Mouse (Mus musculus) heart, embryonic 13.5 days (tissue): Measurements from ENCODE around the gene Fam207a. TPM values are rescaled to one million over a fixed set of nuclear protein-coding genes. Genes with fewer than 3 reads are reported as not detected.

Source experiments
- ATAC-seq: fragments of 200-750 bp; cut with Nextera tagmentation; 2 replicates; pipeline ENCODE4 v1.8.0; 2017; ENCODE audit warnings: moderate TSS enrichment; ENCODE audit not compliant: insufficient number of reproducible peaks, low FRiP score, low TSS enrichment; ENCODE audit errors: extremely low read depth
- H3K27ac ChIP-seq: fragments of 300-500 bp; sonication (generic); replicated peaks from 2 replicates; pipeline ENCODE4 v1.5.1; 2015; ENCODE audit warnings: moderate library complexity, mild to moderate bottlenecking, inconsistent platforms
- H3K27me3 ChIP-seq: fragments of 300-500 bp; sonication (generic); replicated peaks from 2 replicates; pipeline ENCODE4 v1.6.1; 2015; ENCODE audit warnings: mild to moderate bottlenecking, inconsistent platforms
- H3K36me3 ChIP-seq: fragments of 300-500 bp; sonication (generic); 2 replicates; pipeline ENCODE4 v1.6.1; 2015; ENCODE audit warnings: mild to moderate bottlenecking, inconsistent platforms
- H3K4me1 ChIP-seq: fragments of 300-500 bp; sonication (generic); 2 replicates; pipeline ENCODE4 v1.6.1; 2015; ENCODE audit warnings: inconsistent platforms
- H3K4me2 ChIP-seq: fragments of 300-500 bp; sonication (generic); 2 replicates; pipeline ENCODE4 v1.6.1; 2015; ENCODE audit warnings: inconsistent platforms, mild to moderate bottlenecking, moderate library complexity
- H3K4me3 ChIP-seq: fragments of 300-500 bp; sonication (generic); 2 replicates; pipeline ENCODE4 v1.5.1; 2015; ENCODE audit warnings: moderate library complexity, mild to moderate bottlenecking, inconsistent platforms
- H3K9ac ChIP-seq: fragments of 300-500 bp; sonication (generic); 2 replicates; pipeline ENCODE4 v1.6.1; 2015; ENCODE audit warnings: inconsistent platforms, mild to moderate bottlenecking, moderate library complexity
- H3K9me3 ChIP-seq: fragments of 300-500 bp; sonication (generic); 2 replicates; pipeline ENCODE4 v1.6.1; 2016; ENCODE audit warnings: inconsistent platforms
- WGBS: fragments of 180-500 bp; shearing (Covaris S2); methylation state at CpG from one replicate; pipeline ENCODE4 v1.1.7; 2015; ENCODE audit warnings: mixed read lengths; 5-methylcytosine and 5-hydroxymethylcytosine counted together
- polyA plus RNA-seq: library from polyadenylated mRNA; unstranded; fragments of >200 nt; fragmentation: Nextera tagmentation; extraction: Ambion mirVana; gene quantifications from 2 replicates; pipeline ENCODE4 v1.2.1, GENCODE M21; 2015

The Fam207a gene
- polyA plus RNA-seq, 1 experiment from 2014 or later, result 24.0 TPM

DNA sequence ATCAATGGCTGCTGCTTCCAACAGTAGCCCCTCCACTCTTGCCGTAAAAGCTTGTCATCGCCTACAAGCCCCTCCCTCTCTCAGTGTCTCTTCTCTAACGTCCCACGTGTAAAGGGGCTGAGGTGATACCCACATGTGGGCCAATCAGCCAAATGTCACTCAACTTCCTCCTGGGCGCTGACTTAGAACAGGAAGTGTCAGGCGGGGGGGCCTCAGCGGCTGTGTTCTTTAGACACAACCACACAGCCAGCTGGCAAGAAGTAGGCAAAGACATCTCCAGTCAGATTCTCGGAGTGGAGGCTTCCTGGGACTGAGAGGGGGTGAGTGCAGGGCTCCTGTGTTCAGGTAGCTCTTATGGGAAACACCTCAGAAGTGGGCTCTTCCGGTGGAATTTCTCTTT, 14.6 kb upstream of the Fam207a start, which contains the start of gene Itgb2:
Gene Itgb2, plus strand, starts transcription at position 113 of the 400 bp plus-strand sequence.
- H3K4me2 ChIP-seq, result no peak within 1 kb of the TSS
- H3K27ac ChIP-seq, result peak within 1 kb of the TSS; percentile 34; the same call in 1 of the 2 replicates

DNA sequence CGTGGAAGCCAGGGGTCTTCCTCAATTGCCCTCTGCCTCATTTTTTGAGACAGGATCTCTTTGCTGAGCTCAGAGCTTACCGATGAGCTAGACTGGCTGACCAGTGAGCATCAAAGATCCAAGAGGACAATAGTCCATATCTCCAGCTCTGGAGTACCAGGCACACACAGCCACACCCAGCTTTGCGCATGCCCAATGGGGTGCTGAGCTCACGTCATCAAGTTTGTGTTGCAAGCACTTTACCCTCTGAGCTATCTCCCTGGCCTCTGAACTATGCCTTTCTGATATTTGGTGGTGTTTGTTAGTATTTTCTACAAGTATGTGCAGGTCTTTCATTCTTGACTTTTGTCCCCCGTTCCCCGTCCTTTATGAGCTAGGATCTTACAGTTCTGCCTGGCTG, 13.0 kb upstream of the Fam207a start:
- no peak overlapping the region for H3K4me2 ChIP-seq
- no peak overlapping the region for H3K27ac ChIP-seq
- H3K27me3 ChIP-seq, result 0 out of 2 replicates have a peak, but pooled peaks cover 3% of the 10 kb centered on the region
- peaks cover 23% of the 10 kb centered on the region for H3K4me1 ChIP-seq
- H3K9me3 ChIP-seq, result no peaks in the 10 kb centered on the region
- 72% methylated on average over 6 of the region's 6 CpGs for WGBS
- ATAC-seq, result no peak
- H3K36me3 ChIP-seq, result no peaks in the 10 kb centered on the region
- no peak overlapping the region for H3K9ac ChIP-seq
- no peak overlapping the region for H3K4me3 ChIP-seq

More for the DNA sequence above, 14.6 kb upstream of the Fam207a start, which contains the start of gene Itgb2:
- 43% methylated on average over 9 of the region's 9 CpGs for WGBS
- Histone ChIP-seq H3K36me3 (no peaks in the 10 kb centered on the region), H3K27me3 (no peaks in the 10 kb centered on the region), H3K4me1 (peaks cover 22% of the 10 kb centered on the region), H3K9me3 (no peaks in the 10 kb centered on the region), H3K9ac (no peak within 1 kb of the TSS), H3K4me3 (no peak within 1 kb of the TSS)
- ATAC-seq, result no peak

DNA sequence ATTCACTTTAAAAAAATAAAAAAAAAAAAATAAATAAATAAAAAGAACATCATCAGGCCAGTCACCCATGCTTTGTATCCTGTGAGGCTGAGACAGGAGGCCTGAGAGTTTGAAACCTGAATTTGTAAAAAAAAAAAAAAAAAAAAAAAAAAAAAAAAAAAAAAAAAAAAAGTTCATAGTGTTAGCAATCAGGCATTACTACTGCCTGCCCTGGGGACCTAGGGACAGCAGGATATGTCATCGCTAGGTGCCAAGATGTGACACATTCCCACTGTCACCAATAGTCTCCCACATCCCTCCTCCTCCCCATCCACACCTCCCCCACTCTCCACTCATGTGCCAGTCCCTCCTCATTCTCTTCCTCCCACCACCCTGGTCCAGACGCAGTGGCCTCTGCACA, 10.9 kb upstream of the Fam207a start:
- Histone ChIP-seq H3K36me3 (no peaks in the 10 kb centered on the region), H3K4me3 (no peak overlapping the region), H3K4me2 (no peak overlapping the region), H3K9ac (no peak overlapping the region), H3K4me1 (peaks cover 30% of the 10 kb centered on the region), H3K27ac (no peak overlapping the region), H3K27me3 (peaks cover 10% of the 10 kb centered on the region; the same call in 1 of the 2 replicates), H3K9me3 (no peaks in the 10 kb centered on the region)
- 52% methylated on average over 2 of the region's 2 CpGs for WGBS
- no peak for ATAC-seq

DNA sequence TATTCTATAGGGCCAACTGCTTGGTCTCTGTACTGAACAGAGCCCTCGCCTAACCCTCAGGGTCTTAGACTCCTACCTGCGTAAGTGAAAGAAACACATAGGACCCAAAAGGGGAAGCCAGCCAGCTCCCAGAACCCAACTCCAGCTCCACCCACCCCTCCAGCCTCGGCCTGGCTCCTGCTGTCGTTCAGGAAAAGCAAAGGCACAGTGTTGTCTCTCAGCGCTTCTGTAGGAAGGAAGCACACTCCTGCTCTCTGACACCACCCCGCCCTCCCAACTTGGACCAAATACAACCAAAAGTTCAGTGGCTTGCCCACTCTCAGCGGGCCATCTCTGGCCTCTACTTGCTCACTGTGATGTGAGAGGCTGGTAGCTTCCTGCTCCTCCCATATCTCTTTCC, 7.7 kb upstream of the Fam207a start:
- H3K9me3 ChIP-seq, result no peaks in the 10 kb centered on the region
- 65% methylated on average over 7 of the region's 7 CpGs for WGBS

DNA sequence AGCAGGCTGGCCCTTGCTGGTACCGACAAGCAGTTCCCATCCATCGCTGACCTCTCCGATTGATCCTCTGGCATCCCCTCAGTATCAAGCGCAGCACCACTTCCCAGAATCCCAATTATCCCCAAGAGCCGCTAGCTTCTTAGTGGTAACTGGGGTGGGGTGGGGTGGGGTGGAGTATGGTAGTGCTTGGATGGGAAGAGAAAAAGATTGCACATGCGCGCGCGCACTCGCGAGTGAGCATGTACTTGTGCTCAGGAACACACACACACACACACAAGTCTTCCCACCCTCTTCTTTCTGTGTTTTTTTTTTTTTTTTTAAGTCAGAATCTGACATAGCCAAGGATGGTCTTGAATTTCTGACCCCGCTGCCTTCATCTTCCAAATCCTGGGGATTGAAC, 7.2 kb upstream of the Fam207a start:
- WGBS, result 54% methylated on average over 12 of the region's 12 CpGs
- Histone ChIP-seq H3K9me3 (no peaks in the 10 kb centered on the region), H3K4me2 (peak overlapping the region; percentile 68)

More for the DNA sequence above, 7.7 kb upstream of the Fam207a start:
- H3K9ac ChIP-seq, result no peak overlapping the region
- H3K4me3 ChIP-seq, result no peak overlapping the region
- no peaks in the 10 kb centered on the region for H3K36me3 ChIP-seq
- H3K27me3 ChIP-seq, result peaks cover 10% of the 10 kb centered on the region; the same call in 1 of the 2 replicates
- no peak overlapping the region for H3K4me2 ChIP-seq
- peaks cover 14% of the 10 kb centered on the region for H3K4me1 ChIP-seq
- no peak for ATAC-seq
- no peak overlapping the region for H3K27ac ChIP-seq

DNA sequence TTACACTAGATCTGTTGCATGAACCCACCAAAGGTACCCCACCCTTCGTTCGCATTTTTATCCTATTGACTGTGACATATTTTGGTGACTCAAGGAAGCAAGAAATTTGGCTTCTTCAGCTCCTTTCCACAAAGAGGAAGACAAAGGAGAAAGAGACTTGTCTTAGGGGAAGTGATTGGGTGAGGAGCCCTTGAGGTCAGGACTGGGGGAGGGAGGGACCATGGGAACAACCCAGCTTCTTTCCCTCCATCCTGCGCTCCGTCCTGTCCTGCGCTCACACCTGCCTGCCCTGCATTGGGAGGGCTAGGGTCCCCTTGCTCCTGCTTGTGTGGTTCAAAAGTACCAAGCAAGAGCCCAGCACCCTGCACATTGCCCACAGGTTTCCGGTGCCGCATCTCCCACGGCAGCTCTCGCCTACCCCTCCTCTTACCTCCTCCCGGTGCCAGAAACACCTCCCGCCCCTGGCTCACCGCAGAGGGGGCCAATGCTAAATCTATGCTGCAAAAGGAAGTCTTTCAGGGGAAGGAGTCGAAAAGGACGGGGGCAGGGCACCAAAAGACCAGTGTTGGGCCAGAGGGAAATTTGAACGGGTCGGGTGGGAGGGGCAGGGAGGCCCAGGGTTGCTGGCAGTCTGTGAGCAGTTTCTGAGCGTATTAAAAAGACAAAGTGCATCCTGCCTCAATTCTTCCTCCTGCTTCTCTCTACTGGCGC, 6.6 kb upstream of the Fam207a start:
- Histone ChIP-seq H3K27ac (no peak overlapping the region), H3K4me1 (peaks cover 14% of the 10 kb centered on the region), H3K36me3 (no peaks in the 10 kb centered on the region), H3K4me3 (peak overlapping the region; percentile 38), H3K27me3 (peaks cover 10% of the 10 kb centered on the region; the same call in 1 of the 2 replicates), H3K4me2 (peak overlapping the region; percentile 68), H3K9me3 (no peaks in the 10 kb centered on the region), H3K9ac (peak overlapping the region; percentile 48)
- ATAC-seq, result no peak
- 17% methylated on average over 18 of the region's 18 CpGs for WGBS

More for the DNA sequence above, 7.2 kb upstream of the Fam207a start:
- H3K4me3 ChIP-seq, result peak overlapping the region; percentile 38
- no peak for ATAC-seq
- no peak overlapping the region for H3K27ac ChIP-seq
- peaks cover 14% of the 10 kb centered on the region for H3K4me1 ChIP-seq
- no peaks in the 10 kb centered on the region for H3K36me3 ChIP-seq
- peaks cover 10% of the 10 kb centered on the region; the same call in 1 of the 2 replicates for H3K27me3 ChIP-seq
- peak overlapping the region; percentile 48 for H3K9ac ChIP-seq

DNA sequence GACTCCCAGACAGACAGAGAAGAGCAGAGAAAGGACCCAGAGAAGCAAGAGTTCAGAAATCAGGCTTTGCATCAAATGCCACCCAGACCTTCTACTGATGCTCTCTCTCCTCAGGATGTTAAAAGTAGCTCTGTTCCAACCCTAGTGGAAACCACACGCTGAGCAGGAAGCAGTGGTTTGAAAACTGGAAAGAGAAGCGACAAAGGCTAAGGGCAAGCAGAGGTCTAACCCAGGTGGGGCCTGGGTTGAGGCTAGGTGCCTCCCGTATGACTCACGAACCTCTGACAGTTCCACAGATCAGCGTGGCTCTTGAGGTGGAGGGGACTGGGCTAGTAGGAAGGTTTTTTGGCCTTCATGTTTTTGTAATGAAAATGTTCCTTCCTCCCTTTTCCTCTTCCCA, 4.9 kb upstream of the Fam207a start:
- Histone ChIP-seq H3K4me1 (peaks cover 23% of the 10 kb centered on the region), H3K4me3 (no peak overlapping the region), H3K9me3 (no peaks in the 10 kb centered on the region), H3K27ac (no peak overlapping the region), H3K9ac (no peak overlapping the region), H3K27me3 (peaks cover 10% of the 10 kb centered on the region; the same call in 1 of the 2 replicates), H3K36me3 (no peaks in the 10 kb centered on the region), H3K4me2 (no peak overlapping the region)
- no peak for ATAC-seq
- WGBS, result 75% methylated on average over 5 of the region's 5 CpGs

DNA sequence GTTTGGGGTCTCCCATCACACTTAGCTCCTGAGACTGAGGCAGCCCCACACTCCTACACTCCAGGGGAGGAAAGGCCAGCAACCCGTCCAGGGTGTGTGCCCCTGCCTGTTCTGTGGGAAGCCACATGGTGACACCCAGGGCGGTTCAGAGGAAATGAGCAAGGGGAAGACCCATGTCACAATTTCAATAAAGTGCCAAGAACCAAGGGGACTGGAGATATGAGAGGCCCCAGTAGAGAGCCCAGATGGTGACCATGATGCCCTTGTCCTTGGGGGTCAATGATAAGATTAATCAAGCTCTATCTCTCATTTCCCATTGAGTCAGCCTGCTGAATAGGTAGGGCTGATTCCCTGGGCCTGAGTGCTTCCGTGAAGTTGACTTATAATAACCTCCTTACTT, 3.6 kb upstream of the Fam207a start:
- no peak for ATAC-seq
- H3K4me2 ChIP-seq, result no peak overlapping the region
- H3K4me1 ChIP-seq, result peaks cover 34% of the 10 kb centered on the region
- no peak overlapping the region for H3K9ac ChIP-seq
- H3K27ac ChIP-seq, result no peak overlapping the region
- peaks cover 3% of the 10 kb centered on the region for H3K36me3 ChIP-seq
- H3K4me3 ChIP-seq, result no peak overlapping the region
- 69% methylated on average over 3 of the region's 3 CpGs for WGBS
- no peaks in the 10 kb centered on the region for H3K9me3 ChIP-seq
- H3K27me3 ChIP-seq, result peaks cover 10% of the 10 kb centered on the region; the same call in 1 of the 2 replicates

DNA sequence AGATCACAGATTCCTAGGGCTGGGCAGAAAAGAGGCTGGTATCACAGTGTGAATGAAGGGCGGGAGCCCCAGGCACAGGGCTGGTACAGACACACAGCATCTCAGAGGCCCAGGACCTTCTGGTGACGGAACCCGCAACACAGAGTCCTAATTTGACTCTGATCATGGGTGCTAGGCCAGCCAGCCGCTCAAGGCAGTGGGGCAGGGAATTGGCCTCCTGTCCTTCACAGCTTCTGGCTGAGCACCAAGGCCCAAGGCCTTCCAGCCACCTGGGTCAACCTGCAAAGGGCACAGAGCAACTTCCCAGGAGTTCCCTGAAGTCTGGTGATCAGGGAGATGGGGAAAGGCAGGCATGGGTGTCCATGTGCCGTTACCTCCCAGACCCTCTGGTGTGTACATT, 2.2 kb upstream of the Fam207a start:
- Histone ChIP-seq H3K9me3 (no peaks in the 10 kb centered on the region), H3K36me3 (peaks cover 17% of the 10 kb centered on the region), H3K4me1 (peaks cover 28% of the 10 kb centered on the region), H3K4me2 (no peak overlapping the region), H3K27ac (no peak overlapping the region), H3K27me3 (peaks cover 8% of the 10 kb centered on the region; the same call in 1 of the 2 replicates), H3K4me3 (no peak overlapping the region), H3K9ac (no peak overlapping the region; the same call in 1 of the 2 replicates)
- ATAC-seq, result no peak
- WGBS, result 89% methylated on average over 5 of the region's 5 CpGs

DNA sequence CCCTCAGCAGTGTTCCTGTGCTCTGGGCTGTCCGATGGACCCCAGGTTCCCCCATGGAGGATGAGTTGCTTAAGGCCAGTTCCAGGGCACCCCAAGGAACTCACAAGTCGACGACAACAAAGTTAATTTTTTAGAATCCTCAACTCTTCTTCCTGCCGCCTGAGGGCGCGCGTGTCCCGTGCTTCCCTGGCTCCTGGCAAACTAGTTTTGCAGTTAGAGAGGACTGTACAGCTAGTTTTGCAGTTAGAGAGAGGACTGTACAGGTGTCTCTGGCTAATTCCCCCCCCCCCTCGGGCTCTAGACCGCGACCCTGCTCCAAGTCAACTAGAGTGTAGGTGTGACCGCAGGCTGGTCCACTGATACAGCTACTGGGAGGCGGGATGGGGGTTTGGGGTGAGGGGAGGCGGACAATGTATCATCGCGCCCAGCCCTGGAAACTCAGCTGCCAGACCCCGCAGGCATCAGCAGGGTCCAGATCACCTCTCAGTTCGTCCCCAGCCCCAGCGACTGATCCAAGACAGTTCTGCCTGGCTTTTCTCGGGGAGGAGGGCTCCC, 1.6 kb upstream of the Fam207a start:
- WGBS, result 22% methylated on average over 20 of the region's 20 CpGs
- Histone ChIP-seq H3K27me3 (peaks cover 3% of the 10 kb centered on the region; the same call in 1 of the 2 replicates), H3K9me3 (no peaks in the 10 kb centered on the region), H3K9ac (peak overlapping the region; percentile 95), H3K4me3 (no peak overlapping the region), H3K4me1 (peaks cover 23% of the 10 kb centered on the region), H3K4me2 (peak overlapping the region; percentile 77), H3K36me3 (peaks cover 24% of the 10 kb centered on the region), H3K27ac (no peak overlapping the region)
- ATAC-seq, result no peak

DNA sequence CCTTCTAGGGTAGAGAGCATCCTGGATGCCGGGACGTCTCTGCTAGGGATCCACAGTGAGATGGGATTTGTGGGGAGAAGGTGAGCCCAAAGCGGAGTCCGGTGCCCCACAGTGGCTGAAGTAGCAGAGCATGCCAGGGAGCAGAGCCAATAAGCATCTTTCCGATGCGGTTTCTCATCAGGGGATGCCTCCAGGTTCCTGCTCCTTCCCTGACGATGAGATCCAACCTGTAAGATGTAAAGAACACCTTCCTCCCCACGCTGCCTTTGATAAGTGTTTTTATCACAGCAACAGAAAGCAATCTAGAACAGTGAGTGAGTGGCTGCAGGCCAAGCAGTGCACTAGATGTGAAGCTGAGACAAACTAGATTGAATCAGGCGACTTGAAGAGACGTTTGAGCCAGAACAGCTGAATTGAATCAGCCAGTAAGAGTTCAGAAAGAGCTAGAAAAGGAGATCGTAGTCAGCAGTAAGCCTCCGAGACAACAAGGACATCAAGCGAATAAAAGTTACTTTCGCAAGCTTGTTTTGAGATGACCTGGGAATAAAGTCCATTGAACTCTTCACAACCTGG, 880 bp upstream of the Fam207a start:
- Histone ChIP-seq H3K4me2 (peak overlapping the region; percentile 77), H3K27ac (peak overlapping the region; percentile 87), H3K27me3 (no peaks in the 10 kb centered on the region), H3K4me3 (peak overlapping the region; percentile 95), H3K4me1 (peaks cover 21% of the 10 kb centered on the region), H3K9ac (peak overlapping the region; percentile 95), H3K9me3 (no peaks in the 10 kb centered on the region), H3K36me3 (peaks cover 30% of the 10 kb centered on the region)
- no peak for ATAC-seq
- WGBS, result 35% methylated on average over 14 of the region's 14 CpGs
